Mouse (Mus musculus): Measurements from ENCODE around the gene Clcn1.

Clcn1 gene

DNA sequence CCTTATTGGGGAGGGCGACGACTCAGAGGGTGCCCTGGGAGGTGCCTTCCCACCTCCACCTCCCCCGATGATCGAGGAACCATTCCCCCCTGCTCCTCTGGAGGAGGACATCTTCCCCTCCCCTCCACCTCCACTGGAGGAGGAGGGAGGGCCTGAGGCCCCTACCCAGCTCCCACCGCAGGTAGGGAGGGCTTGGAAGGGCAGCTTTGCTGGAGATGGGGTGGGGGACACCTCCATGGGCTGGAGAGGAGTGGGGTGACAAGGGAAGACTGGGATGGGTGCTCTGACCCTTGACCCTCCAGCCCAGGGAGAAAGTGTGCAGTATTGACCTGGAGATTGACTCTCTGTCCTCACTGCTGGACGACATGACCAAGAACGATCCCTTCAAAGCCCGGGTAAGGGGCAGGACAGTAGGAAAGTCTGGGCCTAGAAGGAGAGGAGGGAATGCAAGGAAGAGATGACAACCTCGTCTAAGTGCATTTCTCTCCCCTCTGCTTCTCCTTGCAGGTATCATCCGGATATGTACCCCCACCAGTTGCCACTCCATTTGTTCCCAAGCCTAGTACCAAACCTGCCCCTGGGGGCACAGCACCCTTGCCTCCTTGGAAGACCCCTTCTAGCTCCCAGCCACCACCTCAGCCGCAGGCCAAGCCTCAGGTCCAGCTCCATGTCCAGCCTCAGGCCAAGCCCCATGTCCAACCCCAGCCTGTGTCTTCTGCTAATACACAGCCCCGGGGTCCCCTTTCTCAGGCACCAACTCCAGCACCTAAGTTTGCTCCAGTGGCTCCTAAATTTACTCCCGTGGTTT is 64.7 kb downstream of the Clcn1 start:
- no peak for DNase-seq (ENCODE audit: low spot score)

DNA sequence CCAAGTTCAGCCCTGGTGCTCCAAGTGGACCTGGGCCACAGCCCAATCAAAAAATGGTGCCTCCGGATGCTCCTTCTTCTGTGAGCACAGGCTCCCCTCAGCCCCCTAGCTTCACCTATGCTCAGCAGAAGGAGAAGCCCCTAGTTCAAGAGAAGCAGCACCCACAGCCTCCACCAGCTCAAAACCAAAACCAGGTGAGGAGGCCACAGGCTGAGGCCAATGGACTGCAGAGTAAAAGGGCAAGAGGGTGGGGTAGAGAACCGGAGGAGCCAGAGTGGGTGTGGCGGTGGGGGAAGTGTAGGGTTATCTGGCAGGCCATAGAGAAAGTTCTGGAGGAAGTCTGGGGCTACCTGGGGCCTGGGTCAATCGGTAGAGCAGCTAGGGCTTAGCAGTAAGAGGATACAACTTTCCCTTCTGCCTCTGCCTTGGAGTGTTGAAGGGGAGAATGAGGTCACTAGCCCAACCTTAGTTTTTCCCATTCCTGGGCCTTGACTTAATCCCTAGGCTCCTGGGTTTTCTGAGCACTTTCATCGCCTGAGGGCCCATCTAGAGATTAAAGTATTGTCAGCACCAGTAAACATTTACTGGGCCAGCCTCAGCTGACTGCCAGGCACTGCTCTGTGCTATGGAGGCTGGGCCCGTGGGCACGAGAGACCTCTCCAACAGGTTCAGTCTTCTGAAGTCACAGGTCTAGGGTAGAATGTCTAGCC is 65.4 kb downstream of the Clcn1 start:
- no peak for DNase-seq (ENCODE audit: low spot score)

DNA sequence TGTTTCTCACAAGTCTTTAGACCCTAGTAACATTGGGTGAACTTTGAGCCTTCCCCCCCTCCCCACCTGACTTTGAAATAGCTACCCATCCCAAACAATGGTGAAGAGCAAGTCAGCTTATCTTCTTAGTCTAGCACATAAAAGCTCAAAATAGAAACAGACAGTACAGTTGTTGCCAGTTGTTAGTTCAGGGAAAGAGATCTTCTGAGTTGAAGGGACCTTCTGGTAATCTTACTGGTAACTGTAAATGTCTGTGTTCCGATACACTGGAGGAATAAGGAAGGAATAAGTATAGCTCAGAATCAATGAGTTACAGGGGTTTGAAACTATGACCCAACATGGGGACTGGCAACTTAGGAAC is 66.0 kb downstream of the Clcn1 start:
- no peak for DNase-seq (ENCODE audit: low spot score)

DNA sequence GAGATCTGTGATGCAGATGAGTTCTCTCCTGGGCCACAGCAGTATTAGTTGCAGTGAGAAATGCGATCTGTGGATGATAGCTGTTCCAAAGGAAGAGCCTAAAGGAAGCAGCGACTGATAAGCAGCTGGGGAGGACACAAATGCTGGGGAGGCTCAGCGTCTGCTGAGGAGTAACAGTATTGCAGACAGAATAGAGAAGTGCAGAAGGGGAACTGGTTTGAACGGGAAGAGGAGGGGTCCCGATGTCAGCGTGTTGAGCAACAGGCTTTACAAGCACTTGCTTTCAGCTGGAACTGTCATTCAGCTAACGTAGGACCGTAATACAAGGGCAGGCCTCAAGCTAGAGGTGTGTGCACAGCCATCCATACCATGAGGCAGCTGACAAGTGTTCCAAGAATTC is 66.7 kb downstream of the Clcn1 start:
- DNase-seq (ENCODE audit: low spot score), result no peak

DNA sequence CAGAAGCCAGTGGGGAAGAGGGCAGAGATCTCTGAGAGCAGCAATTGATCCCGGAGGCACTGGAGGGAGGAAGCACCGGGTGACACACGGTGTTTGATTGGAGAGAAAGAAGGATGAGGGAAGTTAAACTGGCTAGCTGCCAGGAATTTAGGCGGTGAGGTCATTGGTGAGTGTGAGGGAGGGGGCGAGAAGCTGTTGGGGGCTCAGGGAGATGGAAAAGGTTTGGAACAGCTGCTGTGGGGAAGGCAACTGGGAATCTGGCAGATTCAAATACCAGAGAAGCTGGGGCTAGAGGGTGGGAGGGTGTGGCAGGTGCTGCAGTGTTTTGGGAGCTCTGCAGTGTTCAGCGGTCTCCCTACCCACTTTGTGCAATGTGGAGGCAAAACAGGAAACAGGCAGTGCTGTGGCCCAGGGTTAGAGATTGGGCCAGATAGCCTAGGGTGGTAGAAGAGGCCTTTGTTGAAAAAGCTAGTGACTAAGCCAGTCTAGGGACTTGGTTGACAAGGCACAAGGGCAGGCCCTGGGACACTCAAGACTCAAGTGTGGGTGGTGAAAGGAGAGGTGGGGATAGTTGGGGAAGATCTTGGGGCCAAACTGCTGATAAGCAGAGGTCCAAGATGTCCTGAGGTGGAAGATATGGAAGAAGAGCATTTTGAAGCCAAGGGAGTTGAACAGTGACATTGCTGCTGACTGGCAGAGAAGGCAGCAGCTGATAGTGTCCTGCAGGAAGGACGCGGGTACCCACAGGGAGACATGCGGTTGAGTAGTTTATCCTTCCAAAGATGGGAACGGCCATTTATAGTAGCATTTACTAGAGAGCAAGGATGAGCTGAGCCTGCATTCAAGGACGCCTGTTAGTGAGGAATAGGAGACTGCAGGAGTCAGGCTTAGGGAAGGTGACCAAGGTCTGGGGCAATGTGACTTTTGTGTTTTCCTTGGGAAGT is 67.9 kb downstream of the Clcn1 start:
- DNase-seq (ENCODE audit: low spot score), result no peak

DNA sequence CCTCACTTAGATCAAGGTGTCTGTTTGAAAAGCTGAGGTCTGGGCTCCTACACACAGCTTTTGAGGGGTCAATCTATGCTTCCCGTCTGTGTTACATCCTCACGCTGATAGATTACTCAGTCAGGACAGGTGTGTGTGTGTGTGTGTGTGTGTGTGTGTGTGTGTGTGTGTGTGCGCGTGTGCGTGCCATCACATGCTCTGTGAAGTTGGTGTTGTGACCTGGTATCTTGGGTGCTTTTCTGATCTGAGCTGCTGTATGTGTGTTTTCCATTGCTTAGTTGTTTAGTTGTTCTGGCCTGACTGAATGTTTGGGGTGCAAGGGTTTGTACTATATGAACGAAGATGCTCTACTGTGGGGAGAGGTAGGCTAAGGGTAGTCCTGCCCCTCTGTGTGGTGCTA is 68.9 kb downstream of the Clcn1 start:
- DNase-seq (ENCODE audit: low spot score), result no peak

DNA sequence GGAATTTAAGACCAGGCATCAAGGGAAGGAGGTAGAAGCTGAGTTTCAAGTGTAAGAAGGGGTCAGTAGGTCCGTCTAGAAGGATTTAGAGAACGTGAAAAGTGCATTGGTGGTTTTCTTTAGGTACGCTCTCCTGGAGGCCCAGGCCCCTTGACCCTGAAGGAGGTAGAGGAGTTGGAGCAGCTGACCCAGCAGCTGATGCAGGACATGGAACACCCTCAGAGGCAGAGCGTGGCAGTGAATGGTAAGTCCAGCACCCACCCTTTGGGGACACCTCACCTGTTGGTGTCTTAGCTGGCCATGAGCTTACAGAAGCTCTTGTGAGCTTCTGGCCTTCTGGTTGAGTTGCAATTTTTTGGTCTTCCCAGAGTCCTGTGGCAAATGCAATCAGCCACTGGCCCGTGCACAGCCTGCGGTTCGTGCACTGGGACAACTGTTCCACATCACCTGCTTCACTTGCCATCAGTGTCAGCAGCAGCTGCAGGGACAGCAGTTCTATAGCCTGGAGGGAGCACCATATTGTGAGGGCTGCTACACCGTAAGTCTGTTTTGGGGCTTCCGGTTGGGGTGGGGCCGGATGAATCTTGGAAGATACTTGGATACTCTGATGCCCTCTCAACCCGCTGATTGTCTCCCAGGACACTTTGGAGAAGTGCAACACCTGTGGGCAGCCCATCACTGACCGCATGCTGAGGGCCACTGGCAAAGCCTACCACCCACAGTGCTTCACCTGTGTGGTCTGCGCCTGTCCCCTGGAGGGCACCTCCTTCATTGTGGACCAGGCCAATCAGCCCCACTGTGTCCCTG is 69.5 kb downstream of the Clcn1 start:
- no peak for DNase-seq (ENCODE audit: low spot score)

DNA sequence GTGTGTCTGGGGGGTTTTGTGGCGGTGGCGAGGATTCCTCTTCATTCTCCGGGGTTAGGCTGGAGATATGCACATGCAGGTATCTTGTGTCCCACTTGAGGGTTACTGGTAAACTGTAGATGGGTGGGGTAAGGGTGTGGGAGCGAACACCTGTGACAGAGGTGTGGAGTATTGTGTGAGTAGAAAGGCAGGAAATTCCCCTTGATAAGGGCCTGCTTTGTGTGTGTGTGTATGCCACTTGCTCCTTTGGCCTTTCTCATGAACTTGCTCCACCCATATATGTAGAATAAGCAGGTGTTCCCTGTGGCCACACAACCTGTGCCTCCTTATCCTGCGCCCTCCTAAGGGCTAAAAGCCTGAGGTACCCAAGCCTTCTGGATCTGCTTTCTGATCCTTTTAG is 70.4 kb downstream of the Clcn1 start:
- no peak for DNase-seq (ENCODE audit: low spot score)

DNA sequence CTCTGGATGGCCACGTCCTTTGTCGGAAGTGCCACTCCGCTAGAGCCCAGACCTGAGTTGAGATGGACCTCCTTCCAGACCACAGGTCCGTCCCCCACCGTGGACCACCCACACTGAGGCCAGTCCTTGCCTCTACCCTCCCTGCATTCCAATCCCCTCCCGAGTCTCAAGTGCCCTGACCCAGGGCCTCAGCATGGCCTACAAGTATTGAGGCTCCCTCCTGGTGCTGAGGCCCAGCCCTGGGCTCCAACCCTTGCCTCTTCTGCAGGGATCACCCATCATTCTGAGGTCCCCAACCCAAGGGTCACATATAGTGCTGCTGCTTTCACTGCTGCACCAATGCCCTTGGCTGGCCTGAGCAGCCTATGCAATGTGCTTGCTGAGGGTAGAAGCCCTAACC is 71.4 kb downstream of the Clcn1 start:
- DNase-seq (ENCODE audit: low spot score), result no peak

DNA sequence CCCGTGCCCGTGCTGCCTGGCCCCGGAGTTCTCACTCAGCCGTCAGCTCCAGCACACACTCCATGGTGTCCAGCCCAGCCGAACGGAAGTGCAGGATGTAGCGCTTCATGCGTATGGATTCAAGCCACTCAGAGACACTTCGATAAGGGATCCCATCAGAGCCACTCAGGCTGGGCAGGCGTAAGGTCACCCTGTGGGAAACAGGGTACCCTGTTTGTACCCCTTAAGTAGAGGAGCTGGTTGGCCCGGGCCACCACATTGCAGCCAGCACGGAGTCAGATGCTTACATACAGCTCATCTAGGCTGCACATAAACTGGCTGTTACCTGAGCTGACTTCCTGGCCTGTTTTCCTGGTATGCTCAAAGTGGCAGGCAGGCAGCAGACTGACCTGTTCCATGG is 72.4 kb downstream of the Clcn1 start:
- no peak for DNase-seq (ENCODE audit: low spot score)

DNA sequence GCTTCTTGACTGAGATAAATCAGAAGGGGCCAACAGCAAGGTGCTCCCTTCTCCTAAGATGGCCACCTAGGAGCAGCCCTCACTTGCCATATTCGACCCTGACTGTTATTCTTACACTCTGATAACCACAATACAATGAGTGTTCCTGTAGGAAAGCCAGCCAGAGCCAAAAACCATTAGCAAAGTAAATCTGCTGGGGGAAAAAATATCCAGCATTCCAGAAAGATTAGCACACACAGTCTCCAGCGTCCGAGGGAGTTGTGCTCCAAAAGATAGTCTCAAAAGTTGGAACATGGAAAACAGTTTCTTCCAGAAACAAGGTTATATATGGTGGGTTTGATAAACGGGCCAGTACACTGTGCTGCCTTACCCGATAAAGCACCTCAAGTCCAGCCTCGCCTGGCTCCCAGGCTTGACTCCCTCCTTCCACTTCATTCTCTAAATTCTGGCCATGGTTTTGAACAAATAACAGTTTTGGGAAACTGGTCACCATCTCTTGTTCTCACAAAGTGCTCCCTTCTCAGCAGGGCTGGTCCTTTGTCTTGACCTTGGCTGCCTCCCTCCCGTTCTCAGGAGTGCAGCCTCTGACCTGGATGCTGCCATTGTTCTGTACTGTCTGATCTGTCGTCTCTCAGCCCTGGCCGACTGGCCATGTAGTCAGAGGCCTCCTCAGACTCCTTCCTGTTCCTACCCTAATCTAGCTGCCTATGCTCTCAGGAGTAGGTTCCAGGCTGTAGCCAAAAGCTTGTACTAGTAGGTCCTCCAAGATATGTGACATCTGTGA is 73.1 kb downstream of the Clcn1 start:
- DNase-seq (ENCODE audit: low spot score), result no peak

DNA sequence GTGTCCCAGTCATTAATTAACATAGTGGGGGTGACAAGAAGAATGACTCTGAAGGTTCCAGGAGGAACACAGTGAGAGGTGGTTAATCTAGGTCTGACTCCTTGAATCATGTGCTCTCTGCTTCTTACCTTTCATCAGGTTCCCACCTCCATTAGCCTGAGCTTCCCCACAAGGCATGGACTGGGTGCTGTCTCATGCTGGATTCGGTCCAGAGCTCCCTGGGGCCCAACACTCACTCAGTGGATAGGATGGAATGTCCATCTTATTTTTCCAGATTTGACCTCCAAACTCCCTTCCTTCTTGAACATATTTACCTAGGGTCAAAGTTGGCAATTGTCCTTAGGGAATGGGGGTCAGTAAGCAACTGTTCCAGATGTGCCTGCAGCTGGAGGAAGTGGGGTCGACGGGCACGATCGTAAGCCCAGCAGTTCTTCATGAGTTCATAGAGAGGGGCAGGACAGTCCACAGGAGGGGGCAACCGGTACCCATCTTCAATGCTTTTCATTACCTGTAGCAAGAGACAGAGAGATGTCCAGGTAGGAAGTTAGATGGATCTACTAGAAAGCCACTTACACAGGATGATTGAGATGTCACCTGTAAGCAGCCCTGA is 73.9 kb downstream of the Clcn1 start:
- DNase-seq (ENCODE audit: low spot score), result no peak

DNA sequence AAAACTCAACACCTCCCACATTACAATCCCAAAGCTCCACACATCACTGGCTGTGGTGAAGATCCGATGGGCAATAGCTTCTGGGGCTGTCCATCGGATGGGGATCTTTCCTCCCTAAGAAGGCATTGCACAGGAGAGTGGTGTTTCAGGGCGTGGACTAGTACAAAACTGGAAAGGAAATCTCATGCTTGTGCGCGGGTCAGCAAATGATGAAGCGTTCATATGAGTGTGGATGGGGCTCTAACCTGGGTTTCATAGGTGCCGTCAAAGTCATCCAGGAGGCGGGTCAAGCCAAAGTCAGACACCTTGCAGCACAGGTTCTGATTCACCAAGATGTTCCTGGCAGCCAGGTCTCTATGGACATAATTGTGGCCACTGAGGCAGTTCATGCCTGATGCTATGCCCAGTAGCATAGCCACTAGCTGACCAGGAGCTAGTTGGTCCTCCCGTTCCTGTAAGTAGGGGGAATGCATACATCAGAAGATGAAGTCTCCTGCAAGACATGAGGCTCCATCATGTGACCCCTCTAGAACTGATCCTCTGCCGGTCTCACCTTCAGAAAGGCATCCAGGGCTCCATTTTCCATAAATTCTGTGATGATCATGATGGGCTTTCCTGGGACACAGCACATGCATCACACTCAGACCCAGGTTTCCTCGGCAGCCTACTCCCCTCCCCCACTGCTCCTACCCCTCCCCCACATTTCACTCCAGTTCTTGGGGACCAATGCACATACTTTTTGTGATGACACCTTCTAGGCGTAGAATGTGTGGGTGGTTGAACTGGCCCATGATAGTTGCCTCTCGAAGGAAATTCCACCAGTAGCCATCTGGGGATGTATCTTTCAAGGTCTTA is 74.8 kb downstream of the Clcn1 start:
- DNase-seq (ENCODE audit: low spot score), result no peak

DNA sequence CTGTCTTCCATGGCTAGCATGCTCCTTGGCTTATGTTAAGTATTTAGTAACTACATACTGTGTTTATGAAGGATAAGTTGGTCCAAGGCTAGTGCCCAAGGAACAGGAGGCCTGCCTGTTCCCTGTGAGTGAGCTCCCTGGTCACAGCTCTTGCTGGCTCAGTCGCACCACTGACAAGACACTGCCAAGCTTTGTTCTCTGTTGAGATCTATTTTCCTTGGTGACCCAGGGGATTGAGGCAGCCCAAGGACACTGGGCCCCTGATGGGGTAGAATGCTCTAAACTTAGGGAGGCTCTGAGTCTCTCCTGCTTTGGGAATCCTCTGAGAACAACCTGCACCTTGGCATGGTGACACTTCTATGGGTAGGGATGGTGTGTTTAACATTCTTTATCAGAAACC is 75.6 kb downstream of the Clcn1 start:
- DNase-seq (ENCODE audit: low spot score), result no peak

DNA sequence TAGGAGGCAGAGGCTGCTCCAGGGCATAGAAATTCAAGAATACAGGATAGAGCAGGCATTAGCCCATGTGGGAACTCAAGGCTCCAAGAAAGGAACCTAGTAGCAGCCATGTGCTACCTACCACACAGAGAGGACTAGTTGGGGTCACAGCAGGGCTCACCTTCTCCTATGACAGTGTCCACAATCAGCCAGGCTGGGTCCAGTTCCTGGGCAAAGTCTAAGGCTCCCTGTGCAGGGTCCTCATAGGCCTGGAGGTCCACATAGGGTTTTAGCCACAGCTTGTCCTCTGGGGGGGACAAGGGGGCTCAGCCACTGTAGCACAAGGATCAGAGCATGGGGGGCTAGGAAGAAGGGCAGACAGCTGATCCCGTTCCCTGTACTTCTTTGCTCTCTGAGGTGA is 76.0 kb downstream of the Clcn1 start:
- no peak for DNase-seq (ENCODE audit: low spot score)

DNA sequence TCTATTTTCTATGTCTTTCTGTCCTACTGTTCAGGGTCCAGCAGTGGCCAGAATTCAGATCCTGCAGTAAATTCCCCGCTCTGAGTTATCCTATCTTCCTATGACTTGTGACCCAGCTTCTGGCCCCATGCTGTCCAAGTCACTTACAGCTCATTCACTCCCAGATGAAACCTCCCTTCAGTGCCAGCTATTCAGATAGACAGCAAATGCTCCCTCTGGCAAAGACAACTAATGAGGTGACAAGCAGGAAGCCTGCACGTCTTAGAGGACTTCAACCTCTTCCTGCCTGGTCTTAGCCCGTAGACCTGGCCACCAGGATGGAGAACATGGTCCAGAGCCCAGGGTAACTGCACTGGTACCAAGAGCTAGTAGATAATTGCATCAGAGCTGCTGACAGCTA is 76.5 kb downstream of the Clcn1 start:
- DNase-seq (ENCODE audit: low spot score), result no peak

DNA sequence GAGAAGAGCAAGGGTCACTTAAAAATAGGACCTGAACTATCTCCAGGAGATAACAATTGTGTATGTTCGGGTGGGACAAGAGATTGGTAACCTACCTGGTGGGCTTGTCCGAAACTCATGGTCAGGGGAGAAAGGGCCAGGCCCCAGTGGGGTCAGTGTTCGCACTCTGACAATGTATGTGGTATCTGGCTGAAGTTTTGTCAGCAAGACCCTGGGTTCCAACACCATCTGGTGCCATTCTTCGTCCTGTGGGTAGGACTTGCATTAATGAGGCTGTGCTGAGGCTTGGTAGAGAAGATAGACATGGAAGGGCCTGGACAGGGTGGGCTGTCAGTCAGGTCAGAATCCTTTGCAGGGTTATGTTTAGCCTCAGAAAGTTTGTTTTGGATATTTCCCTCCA is 77.6 kb downstream of the Clcn1 start:
- DNase-seq (ENCODE audit: low spot score), result no peak

DNA sequence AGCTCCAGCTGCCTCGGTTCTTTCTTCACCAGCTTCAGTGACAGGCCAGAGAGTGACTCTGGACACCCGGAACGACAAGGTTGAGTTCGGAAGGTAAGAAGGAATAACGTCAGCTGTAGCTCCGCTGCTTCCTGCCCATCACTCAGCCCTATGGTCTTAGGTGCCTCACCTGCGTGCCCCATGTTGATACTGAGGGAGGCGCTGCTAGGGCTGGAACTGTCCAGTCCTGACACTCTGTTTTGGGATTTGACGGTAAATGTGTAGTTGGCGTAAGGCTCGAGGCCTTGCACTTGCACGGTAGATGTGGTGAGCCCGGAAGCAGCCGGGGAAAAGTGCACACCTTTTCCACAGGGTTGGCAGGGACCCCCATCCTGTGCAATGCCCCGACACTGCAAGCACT is 78.1 kb downstream of the Clcn1 start:
- DNase-seq (ENCODE audit: low spot score), result no peak

DNA sequence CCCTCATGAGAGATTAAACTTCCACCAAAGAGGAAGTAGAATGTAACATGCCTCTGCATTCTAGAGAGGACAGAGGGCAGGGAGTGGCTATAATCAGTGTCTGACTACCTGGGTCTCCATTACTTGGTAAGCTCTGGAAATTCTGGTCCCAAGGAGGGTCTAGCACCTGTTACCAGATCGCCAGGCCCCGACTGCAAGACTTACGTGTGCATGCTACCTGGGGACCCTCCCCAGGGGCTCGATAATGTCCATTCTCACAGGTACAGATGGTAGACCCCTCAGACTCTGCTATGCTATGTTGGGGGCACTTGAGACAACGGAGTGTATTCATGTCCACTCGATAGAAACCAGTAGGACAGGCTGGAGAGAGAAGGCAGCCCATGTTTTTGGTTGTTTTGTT is 78.7 kb downstream of the Clcn1 start:
- DNase-seq (ENCODE audit: low spot score), result no peak
